Mouse (Mus musculus) limb, embryonic 11.5 days (tissue): ENCODE measurements at regions not wholly inside any gene's neighbourhood (a gene's known extent, or its start where the extent isn't known, plus 50 kb on each side); places are given as distances from the start of the nearest gene placed in this dataset.

Source experiments
- ATAC-seq: fragments of 200-750 bp; cut with Nextera tagmentation; 2 replicates; pipeline ENCODE4 v1.8.0; 2017; ENCODE audit warnings: low read depth; ENCODE audit not compliant: insufficient number of reproducible peaks, low FRiP score, low TSS enrichment
- DNase-seq: peaks from one replicate; pipeline ENCODE4 v3.0.0-alpha.2; 2015; ENCODE audit warnings: low spot score
- H3K27ac ChIP-seq: fragments of 300-500 bp; sonication (generic); replicated peaks from 2 replicates; pipeline ENCODE4 v1.5.1; 2014; ENCODE audit warnings: low read depth, mild to moderate bottlenecking, low read length
- H3K27me3 ChIP-seq: fragments of 300-500 bp; sonication (generic); 2 replicates; pipeline ENCODE4 v1.6.1; 2014; ENCODE audit warnings: mild to moderate bottlenecking, low read length, mixed read lengths; ENCODE audit not compliant: control insufficient read depth, insufficient read depth
- H3K36me3 ChIP-seq: fragments of 300-500 bp; sonication (generic); 2 replicates; pipeline ENCODE4 v1.6.1; 2014; ENCODE audit warnings: mild to moderate bottlenecking, low read length, moderate library complexity, mixed read lengths; ENCODE audit not compliant: control insufficient read depth, insufficient read depth
- H3K4me1 ChIP-seq: fragments of 300-500 bp; sonication (generic); 2 replicates; pipeline ENCODE4 v1.6.1; 2014; ENCODE audit warnings: low read length, mixed read lengths; ENCODE audit not compliant: control insufficient read depth, insufficient read depth
- H3K4me2 ChIP-seq: fragments of 300-500 bp; sonication (generic); 2 replicates; pipeline ENCODE4 v1.6.1; 2014; ENCODE audit warnings: low read depth, mild to moderate bottlenecking, moderate library complexity; ENCODE audit not compliant: severe bottlenecking
- H3K4me3 ChIP-seq: fragments of 300-500 bp; sonication (generic); 2 replicates; pipeline ENCODE4 v1.5.1; 2014; ENCODE audit warnings: low read depth, low read length
- H3K9ac ChIP-seq: fragments of 300-500 bp; sonication (generic); 2 replicates; pipeline ENCODE4 v1.6.1; 2014; ENCODE audit warnings: mild to moderate bottlenecking, low read length
- H3K9me3 ChIP-seq: fragments of 300-500 bp; sonication (generic); 2 replicates; pipeline ENCODE4 v1.6.1; 2016; ENCODE audit warnings: low read length; ENCODE audit not compliant: control insufficient read depth
- WGBS: fragments of 180-500 bp; shearing (Covaris S2); extraction: QIAGEN DNeasy Blood & Tissue Kit; methylation state at CpG from one replicate; pipeline ENCODE4 v1.1.7; 2014; 5-methylcytosine and 5-hydroxymethylcytosine counted together

DNA sequence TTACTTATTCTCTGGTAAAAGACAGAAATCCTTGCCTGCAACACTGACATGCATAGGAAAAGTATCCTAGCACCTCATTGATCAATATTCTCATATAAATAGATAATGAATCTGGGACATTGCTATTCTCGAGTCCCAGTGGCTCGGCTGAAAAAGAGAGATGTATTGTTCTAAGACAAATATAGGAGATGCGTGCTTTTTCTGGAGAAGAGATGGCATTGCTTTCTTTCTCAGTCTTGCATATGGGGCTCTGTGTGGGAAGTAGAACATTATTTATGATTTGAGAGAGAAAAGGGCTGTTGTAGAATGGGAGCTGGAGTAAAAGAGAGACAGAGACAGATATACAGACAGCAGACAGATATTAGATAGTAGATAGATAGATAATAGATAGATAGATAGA lies 527.4 kb downstream of the Btbd3 start:
- no peak for DNase-seq
- Histone ChIP-seq H3K9me3 (no peaks in the 10 kb centered on the region), H3K4me2 (no peak overlapping the region), H3K27me3 (no peaks in the 10 kb centered on the region), H3K9ac (no peak overlapping the region), H3K4me1 (no peaks in the 10 kb centered on the region), H3K4me3 (no peak overlapping the region), H3K36me3 (no peaks in the 10 kb centered on the region), H3K27ac (no peak overlapping the region)
- WGBS = 96% methylated on average over 3 of the region's 3 CpGs
- no peak for ATAC-seq

DNA sequence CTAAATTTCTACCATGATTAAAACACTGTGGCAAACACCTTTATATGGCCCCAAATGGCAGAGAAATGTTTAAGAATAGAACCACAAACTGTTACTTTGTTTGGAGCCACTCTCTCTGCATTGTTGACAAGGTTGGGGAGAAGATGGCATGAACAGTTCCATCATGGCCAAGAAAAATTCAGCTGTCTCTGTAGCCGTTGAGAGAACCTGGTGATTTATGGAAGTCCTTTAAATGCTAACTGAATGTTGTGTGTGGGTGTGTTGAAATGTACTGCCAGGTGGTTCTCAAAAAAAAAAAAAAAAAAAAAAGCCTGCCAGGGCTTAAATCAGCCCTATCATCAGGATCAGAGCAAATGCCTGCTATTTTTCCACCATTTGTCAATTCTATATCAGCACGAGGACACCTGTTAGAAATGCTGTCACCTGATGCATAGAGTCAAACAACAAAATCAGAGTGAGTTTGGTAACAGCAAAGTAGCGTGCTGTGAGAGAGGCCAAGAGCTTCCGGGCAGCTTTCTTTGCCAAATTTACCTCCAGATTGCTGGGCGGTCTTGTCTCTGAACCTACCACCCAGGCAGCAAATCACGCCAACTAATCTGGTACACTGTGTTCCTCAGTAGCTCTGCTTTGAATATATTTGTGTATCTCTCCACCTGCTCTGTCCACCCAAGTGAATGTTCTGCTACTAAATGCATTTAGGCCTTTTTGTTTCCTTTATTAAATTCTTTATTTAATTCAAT lies 536.5 kb downstream of the Btbd3 start:
- Histone ChIP-seq H3K4me1 (no peaks in the 10 kb centered on the region), H3K9me3 (no peaks in the 10 kb centered on the region), H3K27me3 (no peaks in the 10 kb centered on the region), H3K27ac (no peak overlapping the region), H3K4me2 (no peak overlapping the region), H3K36me3 (no peaks in the 10 kb centered on the region), H3K9ac (no peak overlapping the region), H3K4me3 (no peak overlapping the region)
- WGBS = 79% methylated on average over 6 of the region's 6 CpGs
- ATAC-seq (no peak), DNase-seq (no peak)

DNA sequence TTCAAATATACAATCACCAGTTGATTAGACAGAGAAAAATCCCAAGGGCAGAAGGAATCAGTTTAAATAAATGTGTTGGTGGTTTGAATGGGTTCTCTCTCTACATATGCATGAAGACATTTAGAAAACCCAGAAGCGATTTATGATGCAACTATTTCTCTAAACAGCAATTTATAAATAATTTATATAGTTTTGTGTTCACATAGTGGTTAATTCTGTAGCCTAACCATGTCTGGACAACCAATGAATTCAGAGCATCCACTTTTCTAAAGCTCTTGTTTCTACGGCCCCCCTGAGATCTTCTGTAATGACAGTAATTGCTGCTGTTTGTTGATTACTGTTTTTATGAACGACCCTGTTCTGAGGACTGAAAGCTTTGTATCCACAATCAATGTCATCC lies 549.8 kb downstream of the Btbd3 start:
- Histone ChIP-seq H3K27me3 (no peaks in the 10 kb centered on the region), H3K4me2 (no peak overlapping the region), H3K4me1 (no peaks in the 10 kb centered on the region), H3K9ac (no peak overlapping the region), H3K27ac (no peak overlapping the region), H3K36me3 (no peaks in the 10 kb centered on the region), H3K9me3 (no peaks in the 10 kb centered on the region), H3K4me3 (no peak overlapping the region)
- DNase-seq = no peak
- WGBS = 83% methylated on average over 3 of the region's 3 CpGs
- no peak for ATAC-seq

DNA sequence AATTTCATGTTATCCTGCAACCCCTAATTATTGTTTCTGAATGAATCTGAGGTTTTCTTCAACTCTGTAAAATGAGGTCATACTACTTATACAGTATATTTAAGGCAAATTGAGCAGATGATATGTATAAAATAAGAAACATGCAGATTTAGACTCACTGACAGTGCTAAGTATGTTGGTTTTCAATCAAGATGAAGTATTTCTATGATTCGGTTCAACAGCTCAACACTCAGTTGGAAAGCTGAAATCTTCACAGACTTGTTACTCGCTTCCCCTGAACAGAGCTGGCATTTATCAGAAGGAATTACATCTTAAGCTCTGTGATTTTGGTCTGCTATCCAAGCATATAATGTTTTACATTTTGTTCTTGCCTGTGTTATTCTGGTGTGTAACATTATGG lies 553.4 kb downstream of the Btbd3 start:
- ATAC-seq = no peak
- no peak overlapping the region for H3K4me2 ChIP-seq
- 88% methylated on average over 2 of the region's 2 CpGs for WGBS
- no peaks in the 10 kb centered on the region for H3K36me3 ChIP-seq
- H3K4me3 ChIP-seq = no peak overlapping the region
- no peaks in the 10 kb centered on the region for H3K9me3 ChIP-seq
- no peaks in the 10 kb centered on the region for H3K4me1 ChIP-seq
- H3K27ac ChIP-seq = no peak overlapping the region
- no peak overlapping the region for H3K9ac ChIP-seq
- no peaks in the 10 kb centered on the region for H3K27me3 ChIP-seq
- DNase-seq = no peak

DNA sequence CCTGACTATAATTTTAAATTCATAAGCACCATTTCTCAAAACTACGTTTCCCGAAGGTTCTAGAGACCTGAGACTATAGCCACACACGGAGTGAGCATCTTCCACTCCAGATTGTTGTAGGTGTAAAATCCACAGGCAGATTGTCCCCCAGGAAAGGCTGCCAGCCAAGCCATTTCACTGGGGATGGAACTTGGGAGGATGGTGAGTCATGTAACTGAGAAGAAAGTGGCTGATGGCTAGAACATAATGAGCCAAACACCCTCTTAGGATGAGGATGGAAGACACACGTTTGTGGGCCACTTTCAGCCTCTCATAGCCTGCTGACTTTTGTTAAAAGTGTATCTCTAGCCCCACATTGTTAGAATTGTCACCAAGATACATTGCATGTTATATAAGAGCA lies 564.1 kb downstream of the Btbd3 start:
- H3K4me1 ChIP-seq = no peaks in the 10 kb centered on the region
- ATAC-seq (no peak), DNase-seq (no peak)
- H3K9ac ChIP-seq = no peak overlapping the region
- H3K9me3 ChIP-seq = no peaks in the 10 kb centered on the region
- no peak overlapping the region for H3K4me2 ChIP-seq
- no peaks in the 10 kb centered on the region for H3K36me3 ChIP-seq
- no peak overlapping the region for H3K27ac ChIP-seq
- 90% methylated on average over 4 of the region's 4 CpGs for WGBS
- H3K27me3 ChIP-seq = no peaks in the 10 kb centered on the region
- H3K4me3 ChIP-seq = no peak overlapping the region

DNA sequence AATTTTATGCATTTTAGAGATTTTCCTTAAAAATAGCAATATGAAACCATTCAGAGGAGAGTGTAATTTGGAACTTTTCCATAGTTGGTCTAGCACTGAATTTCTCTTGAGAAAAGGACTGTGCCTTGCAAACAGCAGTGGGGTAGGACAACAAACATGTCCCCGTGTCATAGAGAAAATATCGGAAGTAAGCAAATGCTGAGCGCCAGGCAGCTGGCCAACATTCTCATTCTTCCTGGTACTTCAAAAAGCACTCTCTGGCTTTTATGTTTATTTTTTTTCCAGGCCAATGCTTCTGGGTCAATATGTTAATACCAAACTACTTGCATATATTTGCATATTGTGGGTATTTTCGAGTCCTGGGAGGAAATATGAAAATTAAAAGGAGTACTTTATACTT lies 568.5 kb downstream of the Btbd3 start:
- H3K4me1 ChIP-seq = no peaks in the 10 kb centered on the region
- H3K27me3 ChIP-seq = no peaks in the 10 kb centered on the region
- H3K27ac ChIP-seq = no peak overlapping the region
- no peaks in the 10 kb centered on the region for H3K36me3 ChIP-seq
- no peak overlapping the region for H3K4me3 ChIP-seq
- no peak overlapping the region for H3K9ac ChIP-seq
- WGBS = 89% methylated on average over 4 of the region's 4 CpGs
- DNase-seq (no peak), ATAC-seq (no peak)
- no peaks in the 10 kb centered on the region for H3K9me3 ChIP-seq
- H3K4me2 ChIP-seq = no peak overlapping the region

DNA sequence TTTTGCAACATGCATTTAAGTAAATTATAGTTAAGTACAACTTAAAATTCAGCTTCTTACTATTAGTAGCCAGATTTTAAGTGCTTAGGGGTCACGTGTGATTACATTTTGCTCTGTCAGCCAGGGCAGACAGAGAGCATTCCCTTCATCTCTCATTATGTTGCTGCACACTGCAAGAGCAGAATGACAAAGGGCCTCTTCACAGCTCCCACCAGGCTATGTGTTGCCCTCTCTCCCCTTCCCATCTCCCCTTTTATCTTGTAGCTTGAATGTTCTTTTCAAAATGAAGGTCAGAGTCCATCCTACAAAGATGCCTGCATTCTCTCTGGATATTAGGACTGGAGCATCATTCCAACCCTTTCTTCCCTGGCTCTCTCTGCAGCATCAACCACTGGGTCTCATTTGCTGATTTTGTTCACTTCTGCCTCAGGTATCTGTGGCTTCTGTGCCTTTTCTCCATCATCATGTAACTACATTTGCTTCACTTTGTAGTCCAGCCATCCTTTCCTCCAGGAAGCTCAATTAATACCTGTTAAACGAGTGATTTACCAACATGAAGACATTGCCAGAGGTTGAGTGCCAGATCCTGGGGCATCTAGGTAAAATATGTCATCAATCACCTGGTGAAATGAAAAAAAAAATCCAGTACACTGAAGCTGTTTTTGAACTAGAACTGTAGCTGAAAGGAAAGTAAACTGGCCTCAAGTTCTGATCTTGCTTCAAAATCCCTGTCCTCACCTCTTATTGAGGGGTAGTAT lies 571.6 kb downstream of the Btbd3 start:
- Histone ChIP-seq H3K27me3 (no peaks in the 10 kb centered on the region), H3K9me3 (no peaks in the 10 kb centered on the region), H3K4me1 (no peaks in the 10 kb centered on the region), H3K36me3 (no peaks in the 10 kb centered on the region), H3K9ac (no peak overlapping the region), H3K27ac (no peak overlapping the region), H3K4me3 (no peak overlapping the region), H3K4me2 (no peak overlapping the region)
- WGBS = 64% methylated on average over 2 of the region's 2 CpGs
- ATAC-seq (no peak), DNase-seq (no peak)

DNA sequence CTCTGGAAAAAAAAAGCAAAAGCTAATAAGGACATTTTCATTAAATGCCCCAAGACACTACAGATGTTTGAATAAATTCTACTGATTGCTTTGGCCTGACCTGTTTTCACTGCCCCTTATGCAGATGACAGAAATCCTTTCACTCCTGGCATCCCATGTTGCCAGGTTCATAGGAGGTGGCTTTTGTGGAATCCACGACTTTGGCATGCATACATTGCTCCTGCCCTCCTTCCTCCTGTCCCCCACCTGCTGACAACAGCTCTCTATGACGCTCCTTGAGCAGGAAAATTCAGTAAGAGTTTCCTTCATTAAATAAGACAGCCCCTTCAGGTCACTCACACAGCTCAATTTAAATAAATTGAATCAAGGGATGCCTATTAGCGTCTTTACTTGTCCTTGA lies 582.5 kb downstream of the Btbd3 start:
- Histone ChIP-seq H3K27me3 (no peaks in the 10 kb centered on the region), H3K4me2 (no peak overlapping the region), H3K9ac (no peak overlapping the region), H3K27ac (no peak overlapping the region), H3K4me1 (no peaks in the 10 kb centered on the region), H3K4me3 (no peak overlapping the region), H3K9me3 (no peaks in the 10 kb centered on the region), H3K36me3 (no peaks in the 10 kb centered on the region)
- DNase-seq (no peak), ATAC-seq (no peak)
- WGBS = 52% methylated on average over 3 of the region's 3 CpGs
